Mouse (Mus musculus) heart, adult 11 months (tissue): Measurements from ENCODE around the gene Rmi2.
"Not testable (repeated sequence)": the region's sequence is repeated elsewhere in the genome, so short reads cannot be mapped to it uniquely, and the experiment has no call there.

ENCODE experiments used
- DNase-seq: peaks from one replicate; pipeline ENCODE4 v3.0.0; 2022

Rmi2 gene

GRCm38 (mm10) chr16:10827766-10828460 is 6.9 kb upstream of the Rmi2 start:
- no peak for DNase-seq

- no peak for DNase-seq
These were observed 6.4 kb upstream of the Rmi2 start for GRCm38 (mm10) chr16:10828461-10828805.

- DNase-seq: no peak
These were observed 333 bp upstream of the Rmi2 start for GRCm38 (mm10) chr16:10834542-10834910.

- DNase-seq: no peak
These were observed 1.5 kb downstream of the Rmi2 start for GRCm38 (mm10) chr16:10836388-10836787.

- DNase-seq: no peak
These were observed 2.4 kb downstream of the Rmi2 start for GRCm38 (mm10) chr16:10837250-10837649.

- no peak for DNase-seq
These were observed 3.0 kb downstream of the Rmi2 start for GRCm38 (mm10) chr16:10837903-10838302.

- DNase-seq: no peak
These were observed 3.8 kb downstream of the Rmi2 start for GRCm38 (mm10) chr16:10838487-10839245.

GRCm38 (mm10) chr16:10840018-10840417 is 5.2 kb downstream of the Rmi2 start:
- DNase-seq: no peak

- no peak for DNase-seq
These were observed 7.5 kb downstream of the Rmi2 start for GRCm38 (mm10) chr16:10842282-10842855.

GRCm38 (mm10) chr16:10843486-10844318 is 8.8 kb downstream of the Rmi2 start:
- peak; percentile 96 for DNase-seq

- DNase-seq: no peak
These were observed 9.4 kb downstream of the Rmi2 start for GRCm38 (mm10) chr16:10844319-10844670.

- no peak for DNase-seq
These were observed 11.1 kb downstream of the Rmi2 start for GRCm38 (mm10) chr16:10845952-10846351.

- peak; percentile 96 for DNase-seq
These were observed 11.6 kb downstream of the Rmi2 start for GRCm38 (mm10) chr16:10846503-10846902.

- peak; percentile 97 for DNase-seq
These were observed 15.4 kb downstream of the Rmi2 start for GRCm38 (mm10) chr16:10849965-10850861.

- DNase-seq: peak; percentile 95
These were observed 16.0 kb downstream of the Rmi2 start for GRCm38 (mm10) chr16:10850905-10851304.

- DNase-seq: not testable (repeated sequence)
These were observed 17.4 kb downstream of the Rmi2 start for GRCm38 (mm10) chr16:10852216-10852615.

GRCm38 (mm10) chr16:10859726-10860245 is 24.9 kb downstream of the Rmi2 start:
- no peak for DNase-seq

- peak; percentile 96 for DNase-seq
These were observed 26.5 kb downstream of the Rmi2 start for GRCm38 (mm10) chr16:10861408-10861807.

GRCm38 (mm10) chr16:10864833-10865591 is 30.2 kb downstream of the Rmi2 start:
- DNase-seq: peak; percentile 87

GRCm38 (mm10) chr16:10865592-10865987 is 30.7 kb downstream of the Rmi2 start:
- DNase-seq: peak; percentile 98

GRCm38 (mm10) chr16:10866841-10867240 is 32.0 kb downstream of the Rmi2 start:
- DNase-seq: peak; percentile 98
